Mouse (Mus musculus) heart, postnatal 0 days (tissue): Measurements from ENCODE around the gene Dbil5.

Experiments used
- CTCF ChIP-seq: IDR thresholded peaks from 2 replicates; pipeline ENCODE4 v1.5.1; 2016; ENCODE audit warnings: antibody characterized with exemption, control low read depth, low read depth
- EP300 ChIP-seq: IDR thresholded peaks from 2 replicates; pipeline ENCODE4 v1.6.1; 2016; ENCODE audit warnings: antibody characterized with exemption, low read depth

DNA sequence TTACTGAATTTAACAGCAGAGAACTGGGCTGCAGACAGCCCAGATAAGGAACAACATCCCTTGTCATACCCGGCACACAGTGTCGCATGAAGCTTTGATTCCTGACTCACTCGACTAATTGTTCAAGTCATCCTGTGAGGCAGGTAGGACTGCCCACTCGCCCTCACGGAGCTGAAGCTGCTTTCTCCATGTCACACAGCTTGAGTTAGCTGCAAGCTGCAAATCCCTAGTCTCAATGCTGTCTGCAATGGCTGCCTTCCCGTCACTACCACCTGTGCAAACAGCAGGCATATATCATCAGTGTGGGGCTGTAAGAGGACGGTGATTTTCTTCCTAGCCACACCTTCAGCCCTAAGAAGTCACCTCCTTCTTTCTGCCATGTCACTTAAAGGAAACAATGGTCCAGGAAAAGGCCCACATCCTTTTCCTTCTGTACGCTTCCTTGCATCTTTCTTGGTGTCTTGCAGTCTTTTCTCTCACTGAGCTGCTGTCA, 20.4 kb upstream of the Dbil5 start:
- TF ChIP-seq EP300 (no peak), CTCF (no peak)
